Mouse (Mus musculus) retina, postnatal 1 day (tissue): ENCODE data around the gene Ythdf2.

Source experiments
- DNase-seq: peaks from one replicate; pipeline ENCODE4 v3.0.0-alpha.2; 2012

The Ythdf2 gene

GRCm38 (mm10) chr4:132144080-132144841 lies 67.8 kb downstream of the Ythdf2 start, which contains the start of gene Oprd1:
Gene Oprd1 (minus strand): TSS chr4:132144486.
- DNase-seq: peak; percentile 53

GRCm38 (mm10) chr4:132138640-132139039 lies 73.5 kb downstream of the Ythdf2 start:
- no peak for DNase-seq

DNA sequence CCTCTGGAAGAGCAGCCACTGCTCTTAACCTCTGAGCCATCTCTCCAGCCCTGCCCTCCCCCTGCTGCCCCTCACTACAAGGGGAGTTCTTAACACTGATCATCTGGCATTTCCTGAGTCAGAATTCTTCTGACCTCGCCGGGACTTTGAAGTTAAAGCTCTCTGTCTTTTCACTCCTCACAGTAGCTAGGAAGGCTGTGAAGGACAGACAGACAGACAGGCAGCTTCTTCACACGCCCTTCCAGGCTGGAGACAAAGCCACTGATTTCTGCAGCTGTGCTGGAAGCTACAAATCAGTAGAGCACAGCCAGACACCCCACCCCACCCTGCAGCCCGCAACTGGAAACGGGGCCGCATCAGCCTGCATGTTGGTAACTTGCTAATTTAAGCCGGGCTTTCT lies 75.1 kb downstream of the Ythdf2 start:
- DNase-seq: no peak
